Mouse (Mus musculus) bone marrow, adult 2 months (tissue): ENCODE measurements around the gene Etv2.

Experiments used
- CTCF ChIP-seq: fragments of 200-500 bp; IDR thresholded peaks from 2 replicates; pipeline ENCODE4 v1.5.1; 2011; ENCODE audit warnings: low read length, control low read depth; ENCODE audit not compliant: control insufficient read depth, insufficient read depth
- POLR2A ChIP-seq: fragments of 200-500 bp; IDR thresholded peaks from 2 replicates; pipeline ENCODE4 v1.6.1; 2011; ENCODE audit warnings: low read depth, mild to moderate bottlenecking, control low read depth, low read length, borderline replicate concordance; ENCODE audit not compliant: control insufficient read depth

GRCm38 (mm10) chr7:30683425-30683824 is 47.8 kb upstream of the Etv2 start:
- TF ChIP-seq CTCF = no peak
- no peak for TF ChIP-seq POLR2A
